Mouse (Mus musculus) MEL (cell line): ENCODE results near the gene Dmac2.

Experiments
- CTCF ChIP-seq, 3 experiments: IDR thresholded peaks in 2 of 3; conservative IDR thresholded peaks in 1 of 3; 2 replicates each; pipeline ENCODE4 v1.5.1; 2011 to 2012; ENCODE audit warnings: low read length in 3 of 3, low read depth in 2 of 3, mild to moderate bottlenecking in 2 of 3, improper control_type of control experiment in 1 of 3, inconsistent platforms in 1 of 3, mixed read lengths in 1 of 3, moderate library complexity in 1 of 3; ENCODE audit not compliant: control insufficient read depth in 1 of 3, insufficient read depth in 1 of 3, poor library complexity in 1 of 3, severe bottlenecking in 1 of 3
- GATA1 ChIP-seq: IDR thresholded peaks from 2 replicates; pipeline ENCODE4 v1.6.1; 2011; ENCODE audit warnings: low read depth, low read length, improper control_type of control experiment
- POLR2AphosphoS2 ChIP-seq: IDR thresholded peaks from 2 replicates; pipeline ENCODE4 v1.6.1; 2011; ENCODE audit warnings: low read length, improper control_type of control experiment
- TBP ChIP-seq: IDR thresholded peaks from 2 replicates; pipeline ENCODE4 v1.8.0; 2011; ENCODE audit warnings: low read depth, low read length, improper control_type of control experiment
- ZC3H11A ChIP-seq: IDR thresholded peaks from 2 replicates; pipeline ENCODE4 v1.6.1; 2012; ENCODE audit warnings: low read depth, mild to moderate bottlenecking, inconsistent platforms, low read length, improper control_type of control experiment

GRCm38 (mm10) chr7:25614831-25615705 lies 4.1 kb upstream of the Dmac2 start:
- no peak for TF ChIP-seq GATA1
- TF ChIP-seq CTCF (IDR thresholded peaks at IDR 0.05 in 2 of 3, conservative IDR thresholded peaks at IDR 0.05 in 1 of 3; ENCODE audit: control insufficient read depth in 1 of 3, insufficient read depth in 1 of 3, low read depth in 2 of 3, low read length in 3 of 3, poor library complexity in 1 of 3, severe bottlenecking in 1 of 3): no peak
- no peak for TF ChIP-seq POLR2AphosphoS2
- TF ChIP-seq TBP: no peak
- TF ChIP-seq ZC3H11A: no peak
